Mouse (Mus musculus): ENCODE measurements around the gene Prkd1.
A peak's percentile ranks its signal among the peaks of the same experiment; 100 is the strongest.

Prkd1 gene

DNA sequence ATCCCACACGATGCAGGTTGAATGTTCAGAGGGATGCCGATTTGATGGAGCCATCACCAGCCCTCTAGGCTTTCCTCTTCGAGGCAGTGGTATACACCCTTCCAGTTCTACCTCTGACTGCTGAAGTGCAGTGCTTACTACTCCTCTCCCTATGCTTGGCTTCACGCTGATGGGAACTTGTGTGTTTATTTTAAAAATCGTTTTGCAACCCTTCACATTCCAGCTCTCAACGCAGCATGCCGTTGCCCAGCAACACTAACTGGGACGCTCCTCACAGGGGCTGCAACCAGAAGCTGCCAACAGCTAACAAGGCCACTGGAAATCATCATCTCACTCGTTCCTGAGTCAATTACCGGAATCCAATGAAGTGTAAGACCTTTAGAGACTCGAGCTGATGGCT lies 296.5 kb downstream of the Prkd1 start:
- DNase-seq (ENCODE audit: low spot score), result peak; percentile 17

DNA sequence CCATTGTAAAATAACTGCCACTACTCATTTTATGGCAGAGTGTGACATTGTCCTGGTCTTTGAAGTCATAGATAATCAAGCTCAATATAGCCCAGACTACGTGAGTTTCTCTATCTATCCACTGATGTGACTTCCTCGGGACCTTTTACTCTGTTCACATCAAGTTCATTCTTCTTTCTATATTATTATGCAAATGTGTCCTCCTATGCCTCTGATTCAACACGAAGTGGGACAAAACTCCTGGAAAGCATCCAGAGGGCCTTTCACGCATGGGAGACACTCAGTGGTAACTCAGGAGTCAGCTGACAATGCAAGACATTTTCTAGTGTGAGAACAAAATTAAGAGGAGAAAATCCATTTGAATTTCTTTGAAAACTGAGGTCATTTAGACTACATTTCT lies 315.7 kb downstream of the Prkd1 start:
- DNase-seq (ENCODE audit: low spot score), result no peak

DNA sequence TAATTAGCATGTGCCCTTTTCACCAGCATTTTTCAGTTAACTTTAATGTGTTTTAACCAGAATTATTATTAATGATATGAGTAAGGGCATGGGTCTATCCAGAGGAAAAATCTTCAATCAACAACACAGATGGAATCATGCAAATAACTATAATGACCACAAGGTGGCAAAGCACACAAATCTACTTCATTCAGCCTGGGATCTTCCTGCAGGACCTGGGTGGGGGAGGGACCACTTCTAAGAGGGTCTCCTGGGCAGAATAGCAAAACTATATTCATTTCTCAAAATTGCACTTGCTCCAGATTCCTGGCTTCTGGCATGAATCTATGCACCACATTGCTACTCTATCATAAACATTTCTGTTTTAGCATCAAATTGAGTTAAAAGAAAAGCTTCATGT lies 334.3 kb downstream of the Prkd1 start:
- DNase-seq (ENCODE audit: low spot score), result peak; percentile 24

DNA sequence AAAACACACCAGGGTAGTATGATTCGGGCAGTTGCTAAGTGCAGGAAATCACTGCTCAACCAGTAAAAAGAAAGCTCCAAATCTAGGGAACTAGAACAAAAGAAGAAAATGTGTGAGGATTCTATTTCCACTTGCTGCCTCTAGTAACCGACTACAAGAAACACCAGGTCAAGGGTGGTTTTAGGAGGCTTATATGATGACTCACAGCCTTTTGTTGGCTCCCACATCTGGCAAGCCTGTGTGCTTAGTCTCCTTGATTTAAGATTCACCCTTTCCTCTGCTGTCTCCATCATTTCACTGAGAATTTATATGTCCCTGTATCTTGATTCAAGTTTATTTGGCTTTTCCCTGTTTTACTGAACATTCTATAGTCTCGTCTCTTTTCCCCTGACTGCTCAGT lies 339.6 kb downstream of the Prkd1 start:
- no peak for DNase-seq (ENCODE audit: low spot score)

DNA sequence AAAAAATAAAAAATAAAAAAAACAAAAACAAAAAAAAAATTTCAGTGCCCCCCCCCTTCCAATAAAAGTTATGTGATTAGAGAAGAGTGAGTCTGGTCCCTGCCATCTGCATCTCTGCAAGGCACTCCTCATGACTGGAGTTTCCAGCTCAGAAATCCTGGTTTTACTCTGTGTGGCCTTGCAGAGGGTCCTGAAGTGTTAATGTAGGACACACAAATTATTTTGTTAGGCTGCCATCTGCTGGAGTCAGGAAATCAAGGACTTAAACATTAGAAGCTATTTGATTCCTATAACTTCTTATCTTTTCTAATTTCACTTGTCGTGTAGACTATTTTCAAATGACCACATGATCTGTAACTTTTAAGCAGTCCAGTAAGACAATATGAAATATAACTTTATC lies 347.6 kb downstream of the Prkd1 start:
- no peak for DNase-seq (ENCODE audit: low spot score)

DNA sequence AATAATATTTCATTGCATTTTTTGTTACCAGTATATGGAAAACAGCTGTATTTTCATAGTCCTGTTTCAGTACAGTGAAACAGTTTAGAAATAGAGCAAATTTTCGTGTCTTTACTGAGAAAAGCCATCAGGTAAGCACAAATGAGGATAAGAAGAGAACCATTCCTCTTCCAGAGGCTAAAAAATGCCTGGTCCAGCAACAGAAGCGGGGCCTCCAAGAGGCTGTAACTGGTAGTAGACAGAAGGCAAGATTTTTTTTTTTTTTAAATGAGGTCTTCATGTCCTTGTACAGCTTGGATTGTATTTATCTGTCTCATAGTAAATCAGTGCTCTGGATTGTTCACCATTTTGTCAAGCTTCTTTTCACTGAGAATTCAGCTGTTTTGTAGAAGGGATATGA lies 352.8 kb downstream of the Prkd1 start:
- DNase-seq (ENCODE audit: low spot score), result no peak

DNA sequence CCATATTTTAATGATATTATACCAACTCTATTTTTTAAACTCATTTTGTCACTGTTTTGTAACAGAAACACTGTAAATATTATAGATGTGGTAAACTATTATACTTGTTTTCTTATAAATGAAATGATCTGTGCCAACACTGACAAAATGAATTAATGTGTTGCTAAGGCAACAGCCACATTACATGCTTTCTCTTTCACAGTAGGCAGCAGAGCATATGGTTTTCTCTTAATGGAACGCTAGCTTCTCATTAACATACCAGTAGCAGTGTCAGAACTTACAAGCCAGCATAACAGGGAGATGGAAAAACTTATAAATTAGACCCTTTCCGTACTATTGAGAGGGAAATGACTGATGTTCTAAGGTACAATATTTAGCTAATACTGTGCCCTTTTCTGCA lies 353.3 kb downstream of the Prkd1 start:
- DNase-seq (ENCODE audit: low spot score), result no peak

DNA sequence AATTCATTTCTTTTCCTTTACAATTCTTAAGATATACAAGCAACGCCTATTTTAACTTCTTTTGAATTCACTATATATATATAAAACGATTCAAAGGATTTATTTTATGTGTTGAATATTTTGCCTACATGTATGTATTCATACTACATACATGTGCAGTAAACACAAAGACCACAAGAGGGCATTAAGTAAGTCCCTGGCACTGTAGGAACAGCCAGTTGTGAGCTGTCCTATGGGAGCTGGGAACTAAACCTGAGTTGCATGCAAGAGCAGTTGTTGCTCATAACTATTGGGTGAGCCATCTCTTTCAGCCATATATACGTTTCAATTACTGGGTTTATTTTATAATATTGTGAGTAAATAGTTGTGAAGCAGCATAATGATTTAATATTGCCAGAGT lies 356.1 kb downstream of the Prkd1 start:
- DNase-seq (ENCODE audit: low spot score), result no peak

Measured in layer of hippocampus, adult 9-10 months (tissue).